Mouse (Mus musculus) MEL (cell line): ENCODE data around the gene Wdr54. TPM values are rescaled to one million over a fixed set of nuclear protein-coding genes. Genes with fewer than 3 reads are reported as not detected.

Source experiments
- DNase-seq: peaks from one replicate; pipeline ENCODE4 v3.0.0; 2011; ENCODE audit warnings: low read depth, low spot score
- H3K27ac ChIP-seq: 2 replicates; pipeline ENCODE4 v1.5.1; 2012; ENCODE audit warnings: low read depth, mild to moderate bottlenecking, control low read depth, low read length, moderate library complexity; ENCODE audit not compliant: control insufficient read depth
- H3K27me3 ChIP-seq, 2 experiments: fragments of 150-350 bp in 1 of 2; sonication (generic) in 1 of 2; 2 replicates each; pipeline ENCODE4 v1.6.1; 2012; ENCODE audit warnings: low read length in 2 of 2, mild to moderate bottlenecking in 2 of 2, improper control_type of control experiment in 1 of 2, moderate library complexity in 1 of 2; ENCODE audit not compliant: insufficient read depth in 2 of 2, control insufficient read depth in 1 of 2
- H3K36me3 ChIP-seq, 2 experiments: 2 replicates each; pipeline ENCODE4 v1.6.1; 2012 to 2014; ENCODE audit warnings: low read length in 2 of 2, improper control_type of control experiment in 1 of 2, inconsistent platforms in 1 of 2, mild to moderate bottlenecking in 1 of 2; ENCODE audit not compliant: insufficient read depth in 2 of 2, control insufficient read depth in 1 of 2
- H3K4me1 ChIP-seq, 2 experiments: fragments of 150-350 bp in 1 of 2; sonication (generic) in 1 of 2; 2 replicates each; pipeline ENCODE4 v1.6.1; 2012; ENCODE audit warnings: low read length in 2 of 2, improper control_type of control experiment in 1 of 2, mild to moderate bottlenecking in 1 of 2; ENCODE audit not compliant: insufficient read depth in 2 of 2, control insufficient read depth in 1 of 2
- H3K4me3 ChIP-seq, 2 experiments: fragments of 150-350 bp in 1 of 2; sonication (generic) in 1 of 2; 2 replicates each; pipeline ENCODE4 v1.5.1; 2012; ENCODE audit warnings: low read depth in 2 of 2, low read length in 2 of 2, mild to moderate bottlenecking in 2 of 2, moderate library complexity in 2 of 2, control low read depth in 1 of 2, improper control_type of control experiment in 1 of 2; ENCODE audit not compliant: control insufficient read depth in 1 of 2, insufficient read depth in 1 of 2
- H3K79me2 ChIP-seq: 2 replicates; pipeline ENCODE4 v1.6.1; 2012; ENCODE audit warnings: mild to moderate bottlenecking, low read length, moderate library complexity; ENCODE audit not compliant: control insufficient read depth, poor library complexity, insufficient read depth
- H3K9ac ChIP-seq: 2 replicates; pipeline ENCODE4 v1.6.1; 2012; ENCODE audit warnings: low read depth, mild to moderate bottlenecking, control low read depth, low read length, moderate library complexity; ENCODE audit not compliant: control insufficient read depth, poor library complexity, severe bottlenecking
- H3K9me3 ChIP-seq: fragments of 150-350 bp; sonication (generic); replicated peaks from 2 replicates; pipeline ENCODE4 v1.6.1; 2012; ENCODE audit warnings: mild to moderate bottlenecking, low read length, improper control_type of control experiment, moderate library complexity; ENCODE audit not compliant: insufficient read depth
- BHLHE40 ChIP-seq: IDR thresholded peaks from 2 replicates; pipeline ENCODE4 v1.6.1; 2012; ENCODE audit warnings: low read depth, mild to moderate bottlenecking, inconsistent platforms, low read length, improper control_type of control experiment, borderline replicate concordance
- CHD1 ChIP-seq: IDR thresholded peaks from 2 replicates; pipeline ENCODE4 v1.6.1; 2012; ENCODE audit warnings: low read depth, mild to moderate bottlenecking, inconsistent platforms, low read length, improper control_type of control experiment
- GATA1 ChIP-seq: IDR thresholded peaks from 2 replicates; pipeline ENCODE4 v1.6.1; 2011; ENCODE audit warnings: low read depth, low read length, improper control_type of control experiment
- KAT2A ChIP-seq: conservative IDR thresholded peaks from 2 replicates; pipeline ENCODE4 v1.6.1; 2012; ENCODE audit warnings: low read depth, low read length, improper control_type of control experiment, inconsistent platforms
- MAFK ChIP-seq: IDR thresholded peaks from 2 replicates; pipeline ENCODE4 v1.6.1; 2011; ENCODE audit warnings: low read depth, mild to moderate bottlenecking, low read length, improper control_type of control experiment, borderline replicate concordance
- MAX ChIP-seq: IDR thresholded peaks from 2 replicates; pipeline ENCODE4 v1.6.1; 2011; ENCODE audit warnings: low read length, improper control_type of control experiment
- MAZ ChIP-seq: IDR thresholded peaks from 2 replicates; pipeline ENCODE4 v1.6.1; 2012; ENCODE audit warnings: low read depth, mild to moderate bottlenecking, inconsistent platforms, low read length, improper control_type of control experiment
- MEF2A ChIP-seq: IDR thresholded peaks from 2 replicates; pipeline ENCODE4 v1.6.1; 2014; ENCODE audit warnings: low read depth, mild to moderate bottlenecking, inconsistent platforms, low read length, improper control_type of control experiment; ENCODE audit not compliant: poor library complexity, insufficient replicate concordance, severe bottlenecking; ENCODE audit errors: extremely low read depth
- MXI1 ChIP-seq: IDR thresholded peaks from 2 replicates; pipeline ENCODE4 v1.6.1; 2011; ENCODE audit warnings: mild to moderate bottlenecking, low read depth, low read length, improper control_type of control experiment
- MYC ChIP-seq: IDR thresholded peaks from 2 replicates; pipeline ENCODE4 v1.6.1; 2011; ENCODE audit warnings: low read depth, mild to moderate bottlenecking, low read length, improper control_type of control experiment, moderate library complexity
- POLR2A ChIP-seq, 2 experiments: IDR thresholded peaks; 2 replicates each; pipeline ENCODE4 v1.6.1; 2011 to 2012; ENCODE audit warnings: low read length in 2 of 2, mild to moderate bottlenecking in 2 of 2, control low read depth in 1 of 2, improper control_type of control experiment in 1 of 2, low read depth in 1 of 2, moderate library complexity in 1 of 2; ENCODE audit not compliant: control insufficient read depth in 1 of 2, insufficient read depth in 1 of 2, poor library complexity in 1 of 2
- POLR2AphosphoS2 ChIP-seq: IDR thresholded peaks from 2 replicates; pipeline ENCODE4 v1.6.1; 2011; ENCODE audit warnings: low read length, improper control_type of control experiment
- RAD21 ChIP-seq: IDR thresholded peaks from 2 replicates; pipeline ENCODE4 v1.6.1; 2011; ENCODE audit warnings: mild to moderate bottlenecking, low read depth, low read length, improper control_type of control experiment
- RCOR1 ChIP-seq: IDR thresholded peaks from 2 replicates; pipeline ENCODE4 v1.6.1; 2012; ENCODE audit warnings: low read depth, mild to moderate bottlenecking, inconsistent platforms, low read length, improper control_type of control experiment
- SIN3A ChIP-seq: IDR thresholded peaks from 2 replicates; pipeline ENCODE4 v1.6.1; 2012; ENCODE audit warnings: low read length, improper control_type of control experiment, inconsistent platforms
- SMC3 ChIP-seq: IDR thresholded peaks from 2 replicates; pipeline ENCODE4 v1.6.1; 2011; ENCODE audit warnings: low read depth, low read length, improper control_type of control experiment
- TBP ChIP-seq: IDR thresholded peaks from 2 replicates; pipeline ENCODE4 v1.8.0; 2011; ENCODE audit warnings: low read depth, low read length, improper control_type of control experiment
- ZC3H11A ChIP-seq: IDR thresholded peaks from 2 replicates; pipeline ENCODE4 v1.6.1; 2012; ENCODE audit warnings: low read depth, mild to moderate bottlenecking, inconsistent platforms, low read length, improper control_type of control experiment
- ZMIZ1 ChIP-seq: IDR thresholded peaks from 2 replicates; pipeline ENCODE4 v1.6.1; 2012; ENCODE audit warnings: low read depth, mild to moderate bottlenecking, inconsistent platforms, low read length, improper control_type of control experiment, moderate library complexity
- polyA plus RNA-seq, 2 experiments: library from polyadenylated mRNA; stranded (reverse) in 1 of 2; unstranded in 1 of 2; fragments of >175 nt in 1 of 2; fragments of >200 nt in 1 of 2; gene quantifications; 2 replicates each; pipeline versions ENCODE4 v1.2.1 to v1.2.4; 2012; ENCODE audit warnings: low replicate concordance in 2 of 2, low read depth in 1 of 2; ENCODE audit not compliant: insufficient read length in 2 of 2, insufficient read depth in 1 of 2, missing spikeins in 1 of 2
- total RNA-seq: library from RNA; depleted of rRNA; stranded (reverse); fragments of 300-350 nt; gene quantifications from 2 replicates; pipeline ENCODE4 v1.2.3, GENCODE M21; 2012

The Wdr54 gene
- total and polyA plus RNA-seq, 3 experiments: 3.2 to 4.6 TPM; not detected in 1

- no peak for TF ChIP-seq CHD1
- TF ChIP-seq POLR2AphosphoS2: peak; percentile 89
- TF ChIP-seq POLR2A (IDR thresholded peaks at IDR 0.05; ENCODE audit: control insufficient read depth in 1 of 2, insufficient read depth in 1 of 2, low read depth in 1 of 2, low read length in 2 of 2, poor library complexity in 1 of 2): peak; percentile 48 to 54; a peak in 2 of 4 replicates
- TF ChIP-seq SMC3: peak; percentile 0; the same call in 1 of the 2 replicates
- TF ChIP-seq ZMIZ1: peak; percentile 53; the same call in 1 of the 2 replicates
- peaks cover 0 to 27% of the 10 kb centered on the region in 2 experiments; a peak in 3 of 4 replicates for H3K4me1 ChIP-seq
- H3K27me3 ChIP-seq: no peaks in the 10 kb centered on the region
- H3K4me3 ChIP-seq: no peak overlapping the region
- 0 out of 2 replicates have a peak overlapping the region, but pooled peaks have one; percentile 19 for H3K27ac ChIP-seq
- peaks cover 44% of the 10 kb centered on the region for H3K79me2 ChIP-seq
- peak; percentile 49 for DNase-seq
- no peaks in the 10 kb centered on the region for H3K9me3 ChIP-seq
- 0 out of 2 replicates have a peak overlapping the region, but pooled peaks have one; percentile 11 for H3K9ac ChIP-seq
- H3K36me3 ChIP-seq: peaks cover 0 to 28% of the 10 kb centered on the region in 2 experiments; a peak in 2 of 4 replicates
These were observed 37.1 kb downstream of the Wdr54 start for GRCm38 (mm10) chr6:83118825-83119733.

GRCm38 (mm10) chr6:83118369-83118768 is 37.8 kb downstream of the Wdr54 start:
- DNase-seq: no peak
- Histone ChIP-seq H3K9ac (no peak overlapping the region), H3K4me1 (peaks cover 0 to 24% of the 10 kb centered on the region in 2 experiments; a peak in 2 of 4 replicates), H3K4me3 (no peak overlapping the region), H3K79me2 (peaks cover 41% of the 10 kb centered on the region), H3K36me3 (peaks cover 0 to 24% of the 10 kb centered on the region in 2 experiments; a peak in 2 of 4 replicates), H3K27ac (no peak overlapping the region), H3K9me3 (no peaks in the 10 kb centered on the region), H3K27me3 (no peaks in the 10 kb centered on the region)
- no peak for TF ChIP-seq ZMIZ1
- TF ChIP-seq MAX: no peak
- TF ChIP-seq BHLHE40: no peak
- no peak for TF ChIP-seq MYC
- TF ChIP-seq MAZ: no peak
- no peak for TF ChIP-seq SIN3A
- TF ChIP-seq RCOR1: no peak
- no peak for TF ChIP-seq MAFK
- no peak for TF ChIP-seq KAT2A
- peak in 1 of 2 experiments; percentile 17; a peak in 1 of 4 replicates for TF ChIP-seq POLR2A (IDR thresholded peaks at IDR 0.05; ENCODE audit: control insufficient read depth in 1 of 2, insufficient read depth in 1 of 2, low read depth in 1 of 2, low read length in 2 of 2, poor library complexity in 1 of 2)
- TF ChIP-seq ZC3H11A: no peak
- TF ChIP-seq MXI1: no peak
- no peak for TF ChIP-seq MEF2A
- no peak for TF ChIP-seq TBP
- TF ChIP-seq SMC3: 0 out of 2 replicates have a peak, but pooled peaks have one; percentile 1
- no peak for TF ChIP-seq RAD21
- no peak for TF ChIP-seq GATA1
- TF ChIP-seq CHD1: no peak
